Mouse (Mus musculus) G1E (cell line): Measurements from ENCODE around the gene Lrrc29.

Experiments used
- CTCF ChIP-seq: IDR thresholded peaks from 2 replicates; pipeline ENCODE4 v1.5.1; 2012; ENCODE audit warnings: low read depth, low read length, inconsistent platforms, mixed read lengths
- GATA1 ChIP-seq: IDR thresholded peaks from 2 replicates; pipeline ENCODE4 v1.6.1; 2012; ENCODE audit warnings: borderline replicate concordance, low read length, inconsistent platforms, mixed read lengths

- no peak for TF ChIP-seq CTCF
- no peak for TF ChIP-seq GATA1
Measured at GRCm38 (mm10) chr8:105373032-105373431, 47.0 kb upstream of the Lrrc29 start, which contains the start of gene Plekhg4.
